Mouse (Mus musculus) embryonic facial prominence, embryonic 13.5 days (tissue): ENCODE results near the gene Nxpe4. TPM values are rescaled to one million over a fixed set of nuclear protein-coding genes. Genes with fewer than 3 reads are reported as not detected.

Experiments
- ATAC-seq: fragments of 200-750 bp; cut with Nextera tagmentation; 2 replicates; pipeline ENCODE4 v1.8.0; 2017; ENCODE audit warnings: low read depth; ENCODE audit not compliant: insufficient number of reproducible peaks, insufficient read depth, low FRiP score, low TSS enrichment
- H3K27ac ChIP-seq: fragments of 300-500 bp; sonication (generic); 2 replicates; pipeline ENCODE4 v1.5.1; 2015; ENCODE audit warnings: moderate library complexity, mild to moderate bottlenecking, inconsistent platforms
- H3K27me3 ChIP-seq: fragments of 300-500 bp; sonication (generic); 2 replicates; pipeline ENCODE4 v1.6.1; 2015; ENCODE audit warnings: mild to moderate bottlenecking, inconsistent platforms
- H3K36me3 ChIP-seq: fragments of 300-500 bp; sonication (generic); 2 replicates; pipeline ENCODE4 v1.6.1; 2015; ENCODE audit warnings: mild to moderate bottlenecking, inconsistent platforms
- H3K4me1 ChIP-seq: fragments of 300-500 bp; sonication (generic); 2 replicates; pipeline ENCODE4 v1.6.1; 2015; ENCODE audit warnings: inconsistent platforms
- H3K4me2 ChIP-seq: fragments of 300-500 bp; sonication (generic); 2 replicates; pipeline ENCODE4 v1.6.1; 2015; ENCODE audit warnings: moderate library complexity, mild to moderate bottlenecking, inconsistent platforms
- H3K4me3 ChIP-seq: fragments of 300-500 bp; sonication (generic); 2 replicates; pipeline ENCODE4 v1.5.1; 2015; ENCODE audit warnings: mild to moderate bottlenecking, inconsistent platforms
- H3K9ac ChIP-seq: fragments of 300-500 bp; sonication (generic); 2 replicates; pipeline ENCODE4 v1.6.1; 2015; ENCODE audit warnings: mild to moderate bottlenecking, inconsistent platforms
- H3K9me3 ChIP-seq: fragments of 300-500 bp; sonication (generic); 2 replicates; pipeline ENCODE4 v1.6.1; 2016; ENCODE audit warnings: inconsistent platforms
- WGBS: fragments of 180-500 bp; shearing (Covaris S2); methylation state at CpG from one replicate; pipeline ENCODE4 v1.1.7; 2015; ENCODE audit warnings: mixed read lengths; 5-methylcytosine and 5-hydroxymethylcytosine counted together
- polyA plus RNA-seq: library from polyadenylated mRNA; unstranded; fragments of >200 nt; fragmentation: Nextera tagmentation; extraction: Ambion mirVana; gene quantifications from 2 replicates; pipeline ENCODE4 v1.2.1, GENCODE M21; 2015

Nxpe4 gene
- polyA plus RNA-seq, 1 experiment from 2014 or later, result 8.2 TPM

DNA sequence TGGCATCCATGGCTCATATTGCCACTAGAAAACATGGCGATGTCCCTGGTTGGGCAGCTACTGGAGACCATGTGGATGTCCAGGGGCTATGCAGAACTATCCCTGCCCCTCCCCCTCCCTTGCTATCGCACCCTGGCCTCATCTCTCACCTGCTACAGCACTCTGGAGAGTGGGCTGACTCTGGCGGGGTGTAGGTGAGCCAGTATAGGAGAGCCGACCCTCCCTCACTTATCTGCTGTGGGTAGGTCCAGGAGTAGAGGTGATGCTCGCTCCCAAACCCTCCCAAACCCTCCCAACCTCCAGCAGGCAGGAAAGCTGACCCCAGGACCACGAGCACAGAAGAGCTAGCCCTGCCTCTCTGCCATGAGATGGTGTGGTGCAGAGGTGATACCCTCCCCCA, 27.0 kb downstream of the Nxpe4 start:
- 84% methylated on average over 6 of the region's 6 CpGs for WGBS
- H3K27ac ChIP-seq, result no peak overlapping the region
- H3K4me2 ChIP-seq, result no peak overlapping the region
- ATAC-seq, result 0 out of 2 replicates have a peak, but pooled peaks have one; percentile 59
- H3K4me3 ChIP-seq, result no peak overlapping the region
- H3K9me3 ChIP-seq, result no peaks in the 10 kb centered on the region
- no peaks in the 10 kb centered on the region for H3K4me1 ChIP-seq
- H3K36me3 ChIP-seq, result no peaks in the 10 kb centered on the region
- H3K27me3 ChIP-seq, result no peaks in the 10 kb centered on the region
- H3K9ac ChIP-seq, result no peak overlapping the region

DNA sequence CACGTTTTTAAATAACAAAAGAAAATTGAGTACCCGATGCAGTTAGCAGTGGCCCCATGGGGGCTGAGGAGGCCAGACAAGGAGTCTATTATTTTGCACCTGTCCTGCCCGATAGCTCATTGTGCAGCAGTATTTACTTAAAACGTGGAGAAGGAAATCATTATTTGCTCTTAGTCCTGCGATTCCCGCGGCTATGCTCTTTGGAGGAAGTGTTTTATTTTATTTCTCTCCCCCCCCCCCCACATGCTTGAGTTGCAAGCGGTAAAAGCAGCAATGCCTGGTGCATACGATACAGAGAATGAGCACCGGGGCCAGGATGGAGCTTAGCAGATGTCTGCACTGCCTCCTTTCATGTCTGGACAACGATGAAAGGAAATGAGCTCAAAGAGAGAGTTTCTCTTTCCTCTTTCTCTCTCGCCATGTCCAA, 35.6 kb downstream of the Nxpe4 start:
- Histone ChIP-seq H3K27me3 (no peaks in the 10 kb centered on the region), H3K9ac (no peak overlapping the region), H3K4me1 (no peaks in the 10 kb centered on the region), H3K36me3 (0 out of 2 replicates have a peak, but pooled peaks cover 6% of the 10 kb centered on the region), H3K4me2 (no peak overlapping the region), H3K27ac (no peak overlapping the region), H3K9me3 (no peaks in the 10 kb centered on the region), H3K4me3 (no peak overlapping the region)
- ATAC-seq, result no peak
- WGBS, result 51% methylated on average over 12 of the region's 12 CpGs

DNA sequence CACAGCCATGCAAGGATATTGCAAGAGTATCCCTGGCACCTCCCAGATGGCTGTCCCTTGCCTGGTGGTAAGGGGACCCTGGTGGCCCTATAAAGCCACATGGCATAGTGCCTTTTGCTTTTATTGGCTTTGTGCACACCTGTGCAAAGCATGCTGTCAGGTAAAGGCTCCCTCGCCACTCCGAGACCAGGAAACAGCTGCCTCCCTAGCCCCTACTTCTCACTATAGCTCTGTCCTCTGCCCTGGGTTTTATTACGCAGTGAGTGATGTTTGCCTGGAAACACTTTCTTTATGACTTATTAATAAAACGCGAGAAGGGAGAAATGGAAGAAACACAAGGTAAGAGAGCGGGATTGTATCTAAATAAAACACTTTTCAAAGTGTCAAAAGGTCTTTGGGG, 49.1 kb downstream of the Nxpe4 start:
- H3K4me2 ChIP-seq, result no peak overlapping the region
- H3K27ac ChIP-seq, result no peak overlapping the region
- no peaks in the 10 kb centered on the region for H3K27me3 ChIP-seq
- H3K4me1 ChIP-seq, result no peaks in the 10 kb centered on the region
- 89% methylated on average over 6 of the region's 6 CpGs for WGBS
- ATAC-seq, result no peak
- H3K4me3 ChIP-seq, result no peak overlapping the region
- no peak overlapping the region for H3K9ac ChIP-seq
- no peaks in the 10 kb centered on the region for H3K36me3 ChIP-seq
- H3K9me3 ChIP-seq, result no peaks in the 10 kb centered on the region

- Histone ChIP-seq H3K27ac (no peak overlapping the region), H3K4me1 (no peaks in the 10 kb centered on the region), H3K9me3 (no peaks in the 10 kb centered on the region), H3K9ac (no peak overlapping the region), H3K36me3 (no peaks in the 10 kb centered on the region), H3K27me3 (no peaks in the 10 kb centered on the region), H3K4me2 (no peak overlapping the region), H3K4me3 (no peak overlapping the region)
- WGBS, result 86% methylated on average over 5 of the region's 5 CpGs
- ATAC-seq, result no peak
Observed at GRCm38 (mm10) chr9:48211912-48212311, 50.1 kb downstream of the Nxpe4 start.

DNA sequence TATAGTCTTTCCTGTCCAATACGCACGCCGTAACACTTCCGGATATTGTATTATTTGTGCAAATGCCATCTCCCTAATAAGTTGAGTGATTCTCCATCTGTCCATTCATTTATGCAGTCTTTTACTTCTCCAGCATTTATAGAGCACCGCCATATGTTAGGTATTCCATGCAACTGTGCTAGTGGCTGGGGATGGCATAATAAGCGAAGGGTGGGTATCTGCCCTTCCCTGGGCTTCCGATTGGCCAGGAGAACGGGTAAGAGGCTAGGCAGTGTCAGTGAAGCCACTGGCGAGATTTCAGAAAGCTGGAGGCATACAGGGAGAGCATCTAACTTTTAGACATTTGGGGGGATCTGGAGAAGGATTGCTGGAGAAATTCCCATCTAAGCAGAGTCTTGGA, 52.9 kb downstream of the Nxpe4 start:
- H3K27me3 ChIP-seq, result no peaks in the 10 kb centered on the region
- no peak for ATAC-seq
- H3K9me3 ChIP-seq, result no peaks in the 10 kb centered on the region
- H3K27ac ChIP-seq, result no peak overlapping the region
- H3K4me3 ChIP-seq, result no peak overlapping the region
- no peaks in the 10 kb centered on the region for H3K36me3 ChIP-seq
- H3K9ac ChIP-seq, result no peak overlapping the region
- WGBS, result 88% methylated on average over 9 of the region's 9 CpGs
- no peaks in the 10 kb centered on the region for H3K4me1 ChIP-seq
- no peak overlapping the region for H3K4me2 ChIP-seq

DNA sequence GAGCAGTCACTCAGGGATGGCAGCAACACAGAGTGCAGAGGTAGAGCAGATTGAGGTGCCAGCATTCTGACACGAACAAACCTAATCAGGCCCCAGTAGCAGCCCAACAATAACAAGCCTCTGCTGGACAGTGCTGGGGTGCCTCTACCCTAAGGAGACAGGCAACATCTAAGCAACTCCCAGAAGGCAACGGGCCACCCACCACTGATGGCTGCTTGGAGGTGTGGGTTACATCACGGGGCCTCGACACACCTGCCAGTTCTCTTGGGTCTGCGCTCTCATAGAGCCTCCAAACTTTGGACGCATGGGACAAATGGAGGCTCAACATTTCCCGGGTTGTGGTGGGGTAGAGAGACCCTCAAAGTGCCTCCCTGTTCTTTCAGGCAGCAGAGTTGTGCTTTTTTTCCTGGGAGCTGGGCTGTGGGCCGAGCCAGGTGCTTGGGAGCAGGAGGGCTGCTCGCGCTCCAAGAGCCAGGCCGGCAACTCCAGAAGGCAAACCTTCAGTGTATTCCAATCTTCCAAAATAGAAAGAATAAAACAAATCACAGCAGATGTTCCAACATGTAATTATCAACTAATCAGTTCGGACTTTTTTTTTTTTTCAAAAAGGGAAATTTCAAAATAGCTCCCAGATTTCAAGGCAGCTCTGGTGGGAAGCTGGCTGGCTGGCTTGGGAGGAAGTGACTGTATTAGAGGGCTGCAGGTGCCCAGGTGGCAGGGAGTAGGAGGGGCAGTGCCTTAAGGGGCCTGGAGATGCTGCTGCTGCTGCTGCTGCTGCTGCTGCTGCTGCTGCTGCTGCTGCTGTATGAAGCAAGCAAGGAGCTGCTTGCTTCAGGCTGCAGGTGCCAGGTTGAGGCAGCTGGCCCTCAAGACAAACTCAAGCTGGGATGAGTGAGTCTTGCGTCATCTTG, 54.5 kb downstream of the Nxpe4 start:
- Histone ChIP-seq H3K4me1 (no peaks in the 10 kb centered on the region), H3K9ac (no peak overlapping the region), H3K9me3 (no peaks in the 10 kb centered on the region), H3K27ac (no peak overlapping the region), H3K4me3 (no peak overlapping the region), H3K27me3 (no peaks in the 10 kb centered on the region), H3K36me3 (no peaks in the 10 kb centered on the region), H3K4me2 (no peak overlapping the region)
- ATAC-seq, result no peak
- 77% methylated on average over 13 of the region's 13 CpGs for WGBS

DNA sequence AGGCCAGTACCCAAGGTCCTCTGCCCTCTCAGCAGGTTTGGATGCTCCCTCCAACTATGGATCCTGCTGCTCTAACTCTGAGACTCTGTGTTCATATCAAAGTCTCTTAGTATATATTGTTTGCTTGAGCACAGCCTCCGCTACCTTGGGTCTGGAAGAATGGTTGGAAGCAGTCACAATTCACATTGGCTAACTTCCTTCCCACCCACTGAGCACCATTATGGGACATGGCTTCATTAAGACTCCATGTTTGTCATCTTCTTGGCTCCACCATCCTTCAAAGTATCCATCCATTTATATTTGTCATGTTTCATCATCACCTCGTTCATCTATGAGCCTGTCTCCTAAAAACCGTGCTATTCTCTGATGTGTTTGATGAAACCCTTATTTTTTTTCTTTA, 68.9 kb downstream of the Nxpe4 start:
- no peaks in the 10 kb centered on the region for H3K27me3 ChIP-seq
- H3K9me3 ChIP-seq, result no peaks in the 10 kb centered on the region
- no peak overlapping the region for H3K27ac ChIP-seq
- H3K9ac ChIP-seq, result no peak overlapping the region
- no peak overlapping the region for H3K4me2 ChIP-seq
- H3K36me3 ChIP-seq, result no peaks in the 10 kb centered on the region
- WGBS, result 89% methylated on average over 3 of the region's 3 CpGs
- H3K4me3 ChIP-seq, result no peak overlapping the region
- no peak for ATAC-seq
- no peaks in the 10 kb centered on the region for H3K4me1 ChIP-seq

- Histone ChIP-seq H3K9me3 (no peaks in the 10 kb centered on the region), H3K27ac (no peak overlapping the region), H3K4me2 (no peak overlapping the region), H3K9ac (no peak overlapping the region), H3K4me3 (no peak overlapping the region), H3K27me3 (no peaks in the 10 kb centered on the region), H3K36me3 (no peaks in the 10 kb centered on the region), H3K4me1 (no peaks in the 10 kb centered on the region)
- 67% methylated on average over 6 of the region's 6 CpGs for WGBS
- ATAC-seq, result no peak
Observed at GRCm38 (mm10) chr9:48236455-48236854, 74.6 kb downstream of the Nxpe4 start.

- WGBS, result 79% methylated on average over 9 of the region's 9 CpGs
- Histone ChIP-seq H3K4me1 (no peaks in the 10 kb centered on the region), H3K27ac (no peak overlapping the region), H3K9me3 (no peaks in the 10 kb centered on the region), H3K9ac (no peak overlapping the region), H3K4me2 (no peak overlapping the region), H3K36me3 (no peaks in the 10 kb centered on the region), H3K27me3 (no peaks in the 10 kb centered on the region), H3K4me3 (no peak overlapping the region)
- ATAC-seq, result no peak
Observed at GRCm38 (mm10) chr9:48238153-48238755, 76.4 kb downstream of the Nxpe4 start.

- no peaks in the 10 kb centered on the region for H3K9me3 ChIP-seq
- H3K27ac ChIP-seq, result no peak overlapping the region
- no peak overlapping the region for H3K9ac ChIP-seq
- ATAC-seq, result no peak
- H3K27me3 ChIP-seq, result no peaks in the 10 kb centered on the region
- H3K4me1 ChIP-seq, result no peaks in the 10 kb centered on the region
- H3K4me2 ChIP-seq, result no peak overlapping the region
- 93% methylated on average over 5 of the region's 5 CpGs for WGBS
- no peak overlapping the region for H3K4me3 ChIP-seq
- no peaks in the 10 kb centered on the region for H3K36me3 ChIP-seq
Observed at GRCm38 (mm10) chr9:48239461-48239860, 77.6 kb downstream of the Nxpe4 start.

DNA sequence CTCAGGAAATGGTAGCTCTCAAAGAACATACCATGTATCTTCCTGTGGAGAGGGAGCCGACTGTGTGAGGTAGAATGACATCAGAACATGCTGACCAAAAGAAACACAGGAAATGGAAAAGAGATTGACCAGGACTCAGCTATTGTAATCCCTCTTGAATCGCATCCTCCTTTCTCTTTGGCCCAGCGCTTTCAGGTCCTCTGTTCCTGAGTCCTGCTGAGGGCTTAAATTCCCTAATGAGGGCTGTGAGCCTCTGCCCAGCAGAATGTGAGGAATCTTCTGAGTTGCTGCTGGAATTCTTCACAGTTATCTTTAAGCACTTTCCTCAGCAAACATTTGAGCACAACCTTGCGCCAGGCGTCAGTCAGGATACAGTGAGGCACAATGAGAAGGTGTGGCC, 78.6 kb downstream of the Nxpe4 start:
- no peaks in the 10 kb centered on the region for H3K9me3 ChIP-seq
- no peaks in the 10 kb centered on the region for H3K27me3 ChIP-seq
- H3K4me1 ChIP-seq, result peaks cover 3% of the 10 kb centered on the region; the same call in 1 of the 2 replicates
- H3K27ac ChIP-seq, result no peak overlapping the region
- H3K4me2 ChIP-seq, result no peak overlapping the region
- no peak overlapping the region for H3K4me3 ChIP-seq
- H3K36me3 ChIP-seq, result no peaks in the 10 kb centered on the region
- no peak for ATAC-seq
- WGBS, result 61% methylated on average over 5 of the region's 5 CpGs
- H3K9ac ChIP-seq, result no peak overlapping the region

DNA sequence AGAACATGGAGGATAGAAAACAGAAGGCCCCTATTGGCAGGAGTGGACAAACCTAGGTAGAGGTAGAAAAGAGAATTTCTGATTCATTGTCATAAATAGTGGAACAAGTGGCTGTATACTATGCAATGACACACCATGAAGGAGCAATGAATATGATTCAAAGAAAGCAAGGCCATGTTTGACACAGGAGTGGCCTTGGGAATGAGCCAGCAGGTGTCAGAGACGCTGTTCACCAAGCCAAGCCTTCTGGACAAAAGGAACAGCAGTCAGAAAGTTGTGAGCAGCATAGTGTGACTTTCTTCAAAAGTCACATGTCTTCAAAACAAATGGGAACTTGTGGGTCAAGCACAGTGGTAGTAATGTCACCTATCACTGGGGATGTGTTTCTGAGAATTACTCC, 80.0 kb downstream of the Nxpe4 start:
- 86% methylated on average over 1 of the region's 1 CpGs for WGBS
- ATAC-seq, result no peak
- H3K27ac ChIP-seq, result no peak overlapping the region
- no peak overlapping the region for H3K4me3 ChIP-seq
- no peak overlapping the region for H3K4me2 ChIP-seq
- peaks cover 4% of the 10 kb centered on the region; the same call in 1 of the 2 replicates for H3K4me1 ChIP-seq
- no peak overlapping the region for H3K9ac ChIP-seq
- H3K9me3 ChIP-seq, result no peaks in the 10 kb centered on the region
- H3K27me3 ChIP-seq, result no peaks in the 10 kb centered on the region
- H3K36me3 ChIP-seq, result no peaks in the 10 kb centered on the region
